Mouse (Mus musculus): ENCODE data around the gene Tlk2. TPM values are rescaled to one million over a fixed set of nuclear protein-coding genes. Genes with fewer than 3 reads are reported as not detected.

The Tlk2 gene
- polyA plus RNA-seq, 1 experiment from 2014 or later, result 7.4 TPM

GRCm38 (mm10) chr11:105270155-105270554, 91.5 kb downstream of the Tlk2 start:
- H3K27ac ChIP-seq (replicated peaks), result no peak overlapping the region
- ATAC-seq (ENCODE audit: low FRiP score, low TSS enrichment), result no peak; the same call in 1 of the 2 replicates
- TF ChIP-seq CTCF (IDR thresholded peaks at IDR 0.05; ENCODE audit: low read depth), result peak; percentile 80
- TF ChIP-seq EP300 (optimal IDR thresholded peaks at IDR 0.05), result no peak
- no peaks in the 10 kb centered on the region for H3K9me3 ChIP-seq (ENCODE audit: control insufficient read depth, low read length)
- no peaks in the 10 kb centered on the region for H3K4me1 ChIP-seq (replicated peaks; ENCODE audit: control insufficient read depth, insufficient read depth)
- no peak overlapping the region for H3K4me2 ChIP-seq (replicated peaks; ENCODE audit: low read depth)
- WGBS, result 24% methylated on average over 2 of the region's 2 CpGs
- peaks cover 16% of the 10 kb centered on the region; the same call in 1 of the 2 replicates for H3K36me3 ChIP-seq (ENCODE audit: control insufficient read depth, insufficient read depth, low read length)
- DNase-seq (ENCODE audit: low spot score), result peak; percentile 54
- no peaks in the 10 kb centered on the region for H3K27me3 ChIP-seq (ENCODE audit: control insufficient read depth, insufficient read depth, low read length)
- no peak overlapping the region for H3K4me3 ChIP-seq (ENCODE audit: low read depth, low read length)
- no peak overlapping the region for H3K9ac ChIP-seq (ENCODE audit: low read length)

GRCm38 (mm10) chr11:105280456-105280855, 101.8 kb downstream of the Tlk2 start:
- Histone ChIP-seq H3K4me3 (ENCODE audit: low read depth, low read length) (no peak overlapping the region), H3K27ac (replicated peaks) (no peak overlapping the region), H3K9ac (ENCODE audit: low read length) (no peak overlapping the region), H3K36me3 (ENCODE audit: control insufficient read depth, insufficient read depth, low read length) (peaks cover 31% of the 10 kb centered on the region), H3K4me2 (replicated peaks; ENCODE audit: low read depth) (no peak overlapping the region), H3K27me3 (ENCODE audit: control insufficient read depth, insufficient read depth, low read length) (no peaks in the 10 kb centered on the region), H3K4me1 (replicated peaks; ENCODE audit: control insufficient read depth, insufficient read depth) (no peaks in the 10 kb centered on the region), H3K9me3 (ENCODE audit: control insufficient read depth, low read length) (no peaks in the 10 kb centered on the region)
- no peak for DNase-seq (ENCODE audit: low spot score)
- no peak for ATAC-seq (ENCODE audit: low FRiP score, low TSS enrichment)
- 92% methylated on average over 6 of the region's 6 CpGs for WGBS
- TF ChIP-seq CTCF (IDR thresholded peaks at IDR 0.05; ENCODE audit: low read depth) (no peak), EP300 (optimal IDR thresholded peaks at IDR 0.05) (no peak)

GRCm38 (mm10) chr11:105281291-105281690, 102.7 kb downstream of the Tlk2 start:
- DNase-seq (ENCODE audit: low spot score), result no peak
- TF ChIP-seq CTCF (IDR thresholded peaks at IDR 0.05; ENCODE audit: low read depth) (no peak), EP300 (optimal IDR thresholded peaks at IDR 0.05) (no peak)
- H3K36me3 ChIP-seq (ENCODE audit: control insufficient read depth, insufficient read depth, low read length), result peaks cover 29% of the 10 kb centered on the region
- ATAC-seq (ENCODE audit: low FRiP score, low TSS enrichment), result no peak
- H3K9ac ChIP-seq (ENCODE audit: low read length), result no peak overlapping the region
- H3K4me1 ChIP-seq (replicated peaks; ENCODE audit: control insufficient read depth, insufficient read depth), result 0 out of 2 replicates have a peak, but pooled peaks cover 3% of the 10 kb centered on the region
- 85% methylated on average over 7 of the region's 7 CpGs for WGBS
- no peak overlapping the region for H3K4me3 ChIP-seq (ENCODE audit: low read depth, low read length)
- H3K27me3 ChIP-seq (ENCODE audit: control insufficient read depth, insufficient read depth, low read length), result no peaks in the 10 kb centered on the region
- no peak overlapping the region for H3K4me2 ChIP-seq (replicated peaks; ENCODE audit: low read depth)
- H3K27ac ChIP-seq (replicated peaks), result no peak overlapping the region
- no peaks in the 10 kb centered on the region for H3K9me3 ChIP-seq (ENCODE audit: control insufficient read depth, low read length)

DNA sequence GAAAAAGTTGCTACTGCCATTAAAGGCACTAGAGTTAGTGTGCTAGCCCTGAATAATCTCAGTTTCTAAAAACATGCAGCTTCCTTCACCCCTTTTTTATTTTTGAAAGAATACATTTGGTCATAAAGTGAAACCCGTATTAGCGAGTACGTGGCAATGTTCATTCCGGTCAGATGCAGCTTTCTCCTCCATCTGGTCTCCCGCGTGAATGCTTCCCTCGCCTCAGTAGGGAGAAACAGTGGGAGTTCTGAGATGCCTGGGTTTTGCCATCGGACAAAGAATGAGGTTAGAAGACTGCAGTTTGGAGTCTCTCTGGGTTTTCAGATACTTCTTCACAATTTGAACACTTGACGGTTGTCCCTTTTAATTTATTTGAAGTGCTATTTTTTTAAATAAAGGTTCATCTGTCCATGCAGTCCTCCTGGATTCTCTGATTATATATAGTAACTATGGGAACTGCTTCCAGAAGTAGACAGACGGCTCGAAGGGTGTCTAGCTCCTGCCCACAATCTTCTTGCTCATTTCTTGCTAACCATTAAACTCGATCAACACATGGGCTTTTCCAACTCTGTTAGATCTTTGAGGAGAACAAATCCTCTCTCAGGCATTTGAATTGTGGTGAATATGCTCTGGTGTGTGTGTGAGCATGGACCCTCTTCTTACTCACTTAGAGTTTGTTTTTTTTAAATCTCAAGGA, 103.3 kb downstream of the Tlk2 start:
- TF ChIP-seq EP300 (optimal IDR thresholded peaks at IDR 0.05) (no peak), CTCF (IDR thresholded peaks at IDR 0.05; ENCODE audit: low read depth) (no peak)
- H3K36me3 ChIP-seq (ENCODE audit: control insufficient read depth, insufficient read depth, low read length), result peaks cover 23% of the 10 kb centered on the region
- 86% methylated on average over 12 of the region's 12 CpGs for WGBS

DNA sequence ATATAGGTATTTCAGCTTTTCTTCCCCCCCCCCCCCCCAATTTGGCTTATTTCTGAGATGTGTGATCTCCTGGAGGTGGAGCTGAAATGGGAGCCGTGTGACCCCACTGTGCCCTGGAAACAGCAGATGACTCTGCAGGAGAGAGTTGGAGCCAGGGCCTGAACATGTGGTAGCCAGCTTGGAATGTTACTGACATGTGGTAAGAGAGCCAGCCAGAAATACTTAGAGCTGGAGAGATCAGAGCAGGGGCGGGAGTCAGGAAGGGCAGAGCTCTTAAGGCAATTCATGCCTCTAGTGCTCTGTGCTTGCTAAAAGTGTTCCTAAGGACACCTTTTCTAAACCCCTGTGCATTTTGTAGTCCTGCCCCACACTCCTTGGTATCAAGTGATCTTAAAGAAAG, 103.9 kb downstream of the Tlk2 start:
- H3K4me2 ChIP-seq (replicated peaks; ENCODE audit: low read depth), result no peak overlapping the region
- TF ChIP-seq CTCF (IDR thresholded peaks at IDR 0.05; ENCODE audit: low read depth) (no peak), EP300 (optimal IDR thresholded peaks at IDR 0.05) (no peak)
- peaks cover 20% of the 10 kb centered on the region; the same call in 1 of the 2 replicates for H3K36me3 ChIP-seq (ENCODE audit: control insufficient read depth, insufficient read depth, low read length)
- no peak for ATAC-seq (ENCODE audit: low FRiP score, low TSS enrichment)
- H3K27me3 ChIP-seq (ENCODE audit: control insufficient read depth, insufficient read depth, low read length), result no peaks in the 10 kb centered on the region
- 55% methylated on average over 2 of the region's 2 CpGs for WGBS
- DNase-seq (ENCODE audit: low spot score), result no peak
- H3K4me3 ChIP-seq (ENCODE audit: low read depth, low read length), result no peak overlapping the region
- no peak overlapping the region for H3K27ac ChIP-seq (replicated peaks)
- no peak overlapping the region for H3K9ac ChIP-seq (ENCODE audit: low read length)
- 0 out of 2 replicates have a peak, but pooled peaks cover 3% of the 10 kb centered on the region for H3K4me1 ChIP-seq (replicated peaks; ENCODE audit: control insufficient read depth, insufficient read depth)
- no peaks in the 10 kb centered on the region for H3K9me3 ChIP-seq (ENCODE audit: control insufficient read depth, low read length)

More for the DNA sequence above, 103.3 kb downstream of the Tlk2 start:
- Histone ChIP-seq H3K9me3 (ENCODE audit: control insufficient read depth, low read length) (no peaks in the 10 kb centered on the region), H3K27me3 (ENCODE audit: control insufficient read depth, insufficient read depth, low read length) (no peaks in the 10 kb centered on the region), H3K4me2 (replicated peaks; ENCODE audit: low read depth) (no peak overlapping the region), H3K4me3 (ENCODE audit: low read depth, low read length) (no peak overlapping the region), H3K27ac (replicated peaks) (no peak overlapping the region), H3K9ac (ENCODE audit: low read length) (no peak overlapping the region), H3K4me1 (replicated peaks; ENCODE audit: control insufficient read depth, insufficient read depth) (0 out of 2 replicates have a peak, but pooled peaks cover 3% of the 10 kb centered on the region)
- ATAC-seq (ENCODE audit: low FRiP score, low TSS enrichment) (no peak), DNase-seq (ENCODE audit: low spot score) (no peak)

- no peaks in the 10 kb centered on the region for H3K9me3 ChIP-seq (ENCODE audit: control insufficient read depth, low read length)
- peaks cover 19% of the 10 kb centered on the region; the same call in 1 of the 2 replicates for H3K36me3 ChIP-seq (ENCODE audit: control insufficient read depth, insufficient read depth, low read length)
- no peaks in the 10 kb centered on the region for H3K27me3 ChIP-seq (ENCODE audit: control insufficient read depth, insufficient read depth, low read length)
- WGBS, result 90% methylated on average over 9 of the region's 9 CpGs
- H3K4me1 ChIP-seq (replicated peaks; ENCODE audit: control insufficient read depth, insufficient read depth), result 0 out of 2 replicates have a peak, but pooled peaks cover 3% of the 10 kb centered on the region
- H3K4me2 ChIP-seq (replicated peaks; ENCODE audit: low read depth), result no peak overlapping the region
- no peak overlapping the region for H3K4me3 ChIP-seq (ENCODE audit: low read depth, low read length)
- H3K27ac ChIP-seq (replicated peaks), result no peak overlapping the region
- no peak for ATAC-seq (ENCODE audit: low FRiP score, low TSS enrichment)
- no peak for TF ChIP-seq EP300 (optimal IDR thresholded peaks at IDR 0.05)
- no peak for TF ChIP-seq CTCF (IDR thresholded peaks at IDR 0.05; ENCODE audit: low read depth)
- no peak for DNase-seq (ENCODE audit: low spot score)
- H3K9ac ChIP-seq (ENCODE audit: low read length), result no peak overlapping the region
Observed at GRCm38 (mm10) chr11:105283016-105283415, 104.4 kb downstream of the Tlk2 start.
